Comparison of ENCODE assay signal across 9 mouse cellular contexts in genomic region chr7:43680960-43681359, GRCm38 (mm10). TPM values are rescaled to one million over a fixed set of nuclear protein-coding genes. Genes with fewer than 3 reads are reported as not detected.
A peak's percentile ranks its signal among the peaks of the same experiment; 100 is the strongest.
DNase-seq lines count a peak whose midpoint lies in the region; ATAC-seq and TF ChIP-seq lines count a peak whose summit lies in the region.
"Had no signal": no experiment of that assay in that cellular context is flagged by ENCODE, and none has a peak within 500 bp of the region (broad histone marks: within the 10 kb centered on the region; RNA-seq: fewer than 3 reads in every experiment).

No protein-coding gene starts in this region.

- peaks cover 20% of the 10 kb centered on the region for H3K36me3 ChIP-seq in heart, embryonic 11.5 days (ENCODE audit: control insufficient read depth, insufficient read depth, low read length)
- peaks cover 28% of the 10 kb centered on the region for H3K36me3 ChIP-seq in embryonic facial prominence, embryonic 10.5 days (replicated peaks)
- peaks cover 17% of the 10 kb centered on the region for H3K36me3 ChIP-seq in midbrain, postnatal 0 days (ENCODE audit: insufficient read depth, low read length)

- H3K4me2 ChIP-seq in heart, embryonic 11.5 days = no peak overlapping the region
- no peak overlapping the region for H3K4me2 ChIP-seq in midbrain, postnatal 0 days (ENCODE audit: low read depth, low read length, poor library complexity, severe bottlenecking)
- H3K4me2 ChIP-seq: embryonic facial prominence, embryonic 13.5 days had no signal

- ATAC-seq in heart, embryonic 11.5 days (replicated peaks; ENCODE audit: insufficient number of reproducible peaks, low FRiP score, low TSS enrichment) = no peak
- peak; percentile 64 for ATAC-seq in midbrain, postnatal 0 days (ENCODE audit: low FRiP score)

- no peaks in the 10 kb centered on the region; the same call in 1 of the 2 replicates for H3K9me3 ChIP-seq in heart, embryonic 11.5 days (replicated peaks; ENCODE audit: control insufficient read depth, low read length)
- H3K9me3 ChIP-seq in embryonic facial prominence, embryonic 10.5 days = peaks cover 14% of the 10 kb centered on the region; the same call in 1 of the 2 replicates
- H3K9me3 ChIP-seq in midbrain, postnatal 0 days (ENCODE audit: low read length) = 0 out of 2 replicates have a peak, but pooled peaks cover 5% of the 10 kb centered on the region

- peak; percentile 88 for TF ChIP-seq CTCF in midbrain, postnatal 0 days (IDR thresholded peaks at IDR 0.05)

- H3K4me1 ChIP-seq in heart, embryonic 11.5 days (ENCODE audit: control insufficient read depth, insufficient read depth, low read length) = no peaks in the 10 kb centered on the region
- no peaks in the 10 kb centered on the region for H3K4me1 ChIP-seq in embryonic facial prominence, embryonic 10.5 days
- H3K4me1 ChIP-seq in midbrain, postnatal 0 days (ENCODE audit: insufficient read depth, low read length) = no peaks in the 10 kb centered on the region
- H3K4me1 ChIP-seq: embryonic facial prominence, embryonic 13.5 days had no signal

- H3K9ac ChIP-seq in heart, embryonic 11.5 days (ENCODE audit: low read depth, low read length) = no peak overlapping the region
- H3K9ac ChIP-seq in midbrain, postnatal 0 days (replicated peaks; ENCODE audit: low read length, poor library complexity, severe bottlenecking) = no peak overlapping the region
- H3K9ac ChIP-seq: embryonic facial prominence, embryonic 13.5 days had no signal

- 24% methylated on average over 5 of the region's 5 CpGs for WGBS in heart, embryonic 11.5 days (ENCODE audit: insufficient replicate concordance)
- 17% methylated on average over 5 of the region's 5 CpGs for WGBS in embryonic facial prominence, embryonic 10.5 days
- 15% methylated on average over 5 of the region's 5 CpGs for WGBS in midbrain, postnatal 0 days

- no peaks in the 10 kb centered on the region for H3K27me3 ChIP-seq in heart, embryonic 11.5 days (ENCODE audit: control insufficient read depth, insufficient read depth, low read length)
- H3K27me3 ChIP-seq in embryonic facial prominence, embryonic 10.5 days (replicated peaks; ENCODE audit: low read depth, poor library complexity, severe bottlenecking) = no peaks in the 10 kb centered on the region
- no peaks in the 10 kb centered on the region for H3K27me3 ChIP-seq in midbrain, postnatal 0 days (ENCODE audit: insufficient read depth, low read length)
- H3K27me3 ChIP-seq: embryonic facial prominence, embryonic 13.5 days had no signal

- no peak overlapping the region for H3K4me3 ChIP-seq in heart, embryonic 11.5 days (ENCODE audit: low read depth, low read length)
- H3K4me3 ChIP-seq in embryonic facial prominence, embryonic 10.5 days = no peak overlapping the region
- no peak overlapping the region for H3K4me3 ChIP-seq in midbrain, postnatal 0 days (ENCODE audit: low read depth, low read length)
- H3K4me3 ChIP-seq: embryonic facial prominence, embryonic 13.5 days had no signal

- H3K27ac ChIP-seq in heart, embryonic 11.5 days (ENCODE audit: low read depth, low read length) = no peak overlapping the region
- no peak overlapping the region for H3K27ac ChIP-seq in embryonic facial prominence, embryonic 10.5 days (replicated peaks)
- H3K27ac ChIP-seq in midbrain, postnatal 0 days (ENCODE audit: low read depth, low read length) = no peak overlapping the region
- H3K27ac ChIP-seq: embryonic facial prominence, embryonic 13.5 days had no signal

- DNase-seq in heart, adult 8-10 months (ENCODE audit: low spot score) = peak; percentile 58
- peak; percentile 71 for DNase-seq in adipocyte (ENCODE audit: low spot score)
- DNase-seq in embryonic facial prominence, embryonic 10.5 days (ENCODE audit: low spot score) = peak; percentile 73
- peak; percentile 75 for DNase-seq in induced T-regulatory cell, adult 2 months (ENCODE audit: low read depth)
- DNase-seq in left cerebral cortex, postnatal 4 days = peak; percentile 67
- DNase-seq in midbrain, postnatal 0 days (ENCODE audit: low spot score) = peak; percentile 66
- DNase-seq in testis, postnatal 10 days (ENCODE audit: low spot score) = peak; percentile 82

- intact Hi-C loops in left cerebral cortex, postnatal 4 days (cut with DNase I) = no loop called here

RNA-seq across cellular contexts. Expression of gene Ctu1, which starts 9.1 kb away (rescaled TPM):
- 1 to 10 TPM; 2.9 to 3.4 (median 3.1) TPM for total RNA-seq in heart, adult 8-10 months (2022)
- 4.2 and 5.1 TPM in 2 replicates for polyA plus RNA-seq in heart, embryonic 11.5 days (2014; fragmentation: Nextera tagmentation; extraction: Ambion mirVana)
- polyA plus RNA-seq in embryonic facial prominence, embryonic 10.5 days (2016; fragmentation: Nextera tagmentation; extraction: Ambion mirVana) = 18.1 and 18.7 TPM in 2 replicates
- 10 to 100 TPM; 20.8 to 22.5 TPM for total RNA-seq in left cerebral cortex, postnatal 4 days (2021)
- total RNA-seq in midbrain, postnatal 0 days (2014; rRNA removed) = 36.7 and 40.4 TPM in 2 replicates
- 21.2 and 21.6 TPM in 2 replicates for polyA plus RNA-seq in midbrain, postnatal 0 days (2015; fragmentation: Nextera tagmentation; extraction: Ambion mirVana)

RNA-seq across cellular contexts. Expression of gene Klk14, which starts 9.3 kb away (rescaled TPM):
- under 1 TPM in 3 of 4 experiments, not detected in 1; 0.27 to 0.49 (median 0.34) TPM for total RNA-seq in heart, adult 8-10 months (2022)
- not detected in 2 replicates for polyA plus RNA-seq in heart, embryonic 11.5 days (2014; fragmentation: Nextera tagmentation; extraction: Ambion mirVana)
- polyA plus RNA-seq in embryonic facial prominence, embryonic 10.5 days (2016; fragmentation: Nextera tagmentation; extraction: Ambion mirVana) = not detected in 2 replicates
- total RNA-seq in left cerebral cortex, postnatal 4 days (2021) = under 1 TPM in 1 of 2 experiments, not detected in 1; 0.28 TPM
- total RNA-seq in midbrain, postnatal 0 days (2014; rRNA removed) = not detected in 2 replicates
- not detected in 2 replicates for polyA plus RNA-seq in midbrain, postnatal 0 days (2015; fragmentation: Nextera tagmentation; extraction: Ambion mirVana)
- polyA plus RNA-seq: embryonic facial prominence, embryonic 13.5 days had no signal

RNA-seq across cellular contexts. Expression of gene Siglece, which starts 21.0 kb away (rescaled TPM):
- total RNA-seq in heart, adult 8-10 months (2022) = 1 to 10 TPM in 3 of 4 experiments, under 1 TPM in 1; 0.75 to 1.6 (median 1.1) TPM
- polyA plus RNA-seq in heart, embryonic 11.5 days (2014; fragmentation: Nextera tagmentation; extraction: Ambion mirVana) = 0.23 and 0.37 TPM in 2 replicates
- 0.25 and 0.52 TPM in 2 replicates for polyA plus RNA-seq in embryonic facial prominence, embryonic 10.5 days (2016; fragmentation: Nextera tagmentation; extraction: Ambion mirVana)
- under 1 TPM; 0.24 to 0.80 TPM for total RNA-seq in left cerebral cortex, postnatal 4 days (2021)
- not detected in 2 replicates for total RNA-seq in midbrain, postnatal 0 days (2014; rRNA removed)
- polyA plus RNA-seq in midbrain, postnatal 0 days (2015; fragmentation: Nextera tagmentation; extraction: Ambion mirVana) = 0.43 TPM in 1 of 2 replicates, not detected in the other

RNA-seq across cellular contexts. Expression of gene Klk13, which starts 31.4 kb away (rescaled TPM):
- total RNA-seq in heart, adult 8-10 months (2022) = not detected
- 0.70 and 0.83 TPM in 2 replicates for polyA plus RNA-seq in heart, embryonic 11.5 days (2014; fragmentation: Nextera tagmentation; extraction: Ambion mirVana)
- 0.24 and 0.56 TPM in 2 replicates for polyA plus RNA-seq in embryonic facial prominence, embryonic 10.5 days (2016; fragmentation: Nextera tagmentation; extraction: Ambion mirVana)
- not detected for total RNA-seq in left cerebral cortex, postnatal 4 days (2021)
- total RNA-seq in midbrain, postnatal 0 days (2014; rRNA removed) = 0.22 TPM in 1 of 2 replicates, not detected in the other
- 0.11 and 0.29 TPM in 2 replicates for polyA plus RNA-seq in midbrain, postnatal 0 days (2015; fragmentation: Nextera tagmentation; extraction: Ambion mirVana)

RNA-seq across cellular contexts. Expression of gene Ceacam18, which starts 46.5 kb away (rescaled TPM):
- total RNA-seq in heart, adult 8-10 months (2022) = not detected
- polyA plus RNA-seq in heart, embryonic 11.5 days (2014; fragmentation: Nextera tagmentation; extraction: Ambion mirVana) = not detected in 2 replicates
- not detected in 2 replicates for polyA plus RNA-seq in embryonic facial prominence, embryonic 10.5 days (2016; fragmentation: Nextera tagmentation; extraction: Ambion mirVana)
- under 1 TPM in 1 of 2 experiments, not detected in 1; 0.24 TPM for total RNA-seq in left cerebral cortex, postnatal 4 days (2021)
- not detected in 2 replicates for total RNA-seq in midbrain, postnatal 0 days (2014; rRNA removed)
- polyA plus RNA-seq in midbrain, postnatal 0 days (2015; fragmentation: Nextera tagmentation; extraction: Ambion mirVana) = not detected in 2 replicates
- polyA plus RNA-seq: embryonic facial prominence, embryonic 13.5 days had no signal
